Mouse (Mus musculus): ENCODE measurements around the gene Qsox2.

Qsox2 gene

GRCm38 (mm10) chr2:26166890-26167289, 70.4 kb downstream of the Qsox2 start:
- DNase-seq (ENCODE audit: low spot score in 2 of 2) = no peak

Data from spleen, postnatal 10 days (tissue).